Mouse (Mus musculus): Measurements from ENCODE around the gene Mep1a. TPM values are rescaled to one million over a fixed set of nuclear protein-coding genes. Genes with fewer than 3 reads are reported as not detected.
A peak's percentile ranks its signal among the peaks of the same experiment; 100 is the strongest.

The Mep1a gene
- total RNA-seq, 2 experiments from 2014 or later, result 0.85 to 28.5 TPM

GRCm38 (mm10) chr17:43488439-43489151 lies 14.0 kb downstream of the Mep1a start:
- no peak for DNase-seq (ENCODE audit: low spot score in 2 of 2)

GRCm38 (mm10) chr17:43485982-43486381 lies 16.6 kb downstream of the Mep1a start:
- DNase-seq (ENCODE audit: low spot score in 2 of 2), result no peak

GRCm38 (mm10) chr17:43477621-43478020 lies 25.0 kb downstream of the Mep1a start:
- no peak for DNase-seq (ENCODE audit: low spot score in 2 of 2)

- no peak for DNase-seq (ENCODE audit: low spot score in 2 of 2)
Observed at GRCm38 (mm10) chr17:43474775-43475174, 27.8 kb downstream of the Mep1a start.

- DNase-seq (ENCODE audit: low spot score in 2 of 2), result no peak
Observed at GRCm38 (mm10) chr17:43472558-43472957, 30.1 kb downstream of the Mep1a start.

GRCm38 (mm10) chr17:43470039-43470438 lies 32.6 kb downstream of the Mep1a start:
- DNase-seq (ENCODE audit: low spot score in 2 of 2), result no peak

- DNase-seq (ENCODE audit: low spot score in 2 of 2), result peak; percentile 25 to 63
Observed at GRCm38 (mm10) chr17:43460245-43461181, 42.1 kb downstream of the Mep1a start.

- DNase-seq (ENCODE audit: low spot score in 2 of 2), result no peak
Observed at GRCm38 (mm10) chr17:43459737-43460230, 42.8 kb downstream of the Mep1a start.

- DNase-seq (ENCODE audit: low spot score in 2 of 2), result peak; percentile 19 to 48
Observed at GRCm38 (mm10) chr17:43458598-43458997, 44.0 kb downstream of the Mep1a start.

- no peak for DNase-seq (ENCODE audit: low spot score in 2 of 2)
Observed at GRCm38 (mm10) chr17:43451216-43451615, 51.4 kb downstream of the Mep1a start.

GRCm38 (mm10) chr17:43434485-43434884 lies 68.1 kb downstream of the Mep1a start:
- DNase-seq (ENCODE audit: low spot score in 2 of 2), result no peak

- DNase-seq (ENCODE audit: low spot score in 2 of 2), result no peak
Observed at GRCm38 (mm10) chr17:43431692-43432091, 70.9 kb downstream of the Mep1a start.

Other genes starting within 250 kb of the Mep1a start
- under 1 TPM; 0.59 to 0.64 TPM for gene Adgrf1, start 232.5 kb downstream of the Mep1a start, total RNA-seq (2021)
- gene Adgrf5, start 142.4 kb downstream of the Mep1a start, total RNA-seq (2021), result 10 to 100 TPM; 78.0 to 78.1 TPM
- gene Ankrd66, start 40.8 kb upstream of the Mep1a start, total RNA-seq (2021), result not detected
- gene Pla2g7, start 65.3 kb upstream of the Mep1a start, total RNA-seq (2021), result 10 to 100 TPM; 14.0 to 15.6 TPM
- gene Tdrd6, start 127.5 kb upstream of the Mep1a start, total RNA-seq (2021), result under 1 TPM; 0.06 to 0.11 TPM
- gene Slc25a27, start 164.4 kb upstream of the Mep1a start, total RNA-seq (2021), result 10 to 100 TPM in 1 of 2 experiments, 1 to 10 TPM in 1; 9.8 to 13.5 TPM
- 1 to 10 TPM; 8.6 to 10.0 TPM for gene Cyp39a1, start 164.6 kb upstream of the Mep1a start, total RNA-seq (2021)